Mouse (Mus musculus): ENCODE measurements at regions not wholly inside any gene's neighbourhood (a gene's known extent, or its start where the extent isn't known, plus 50 kb on each side); places are given as distances from the start of the nearest gene placed in this dataset.

- peak; percentile 65 for DNase-seq
These were observed 54.2 kb upstream of the Rfpl4b start for GRCm38 (mm10) chr10:38875667-38876245.

- DNase-seq: no peak
These were observed 57.7 kb upstream of the Rfpl4b start for GRCm38 (mm10) chr10:38879271-38879670.

GRCm38 (mm10) chr10:38880642-38881187, 59.1 kb upstream of the Rfpl4b start:
- DNase-seq: no peak

- DNase-seq: no peak
These were observed 60.6 kb upstream of the Rfpl4b start for GRCm38 (mm10) chr10:38882154-38882553.

GRCm38 (mm10) chr10:38883816-38884599, 62.4 kb upstream of the Rfpl4b start:
- DNase-seq: no peak

GRCm38 (mm10) chr10:38884641-38885040, 63.1 kb upstream of the Rfpl4b start:
- DNase-seq: no peak

- no peak for DNase-seq
These were observed 64.9 kb upstream of the Rfpl4b start for GRCm38 (mm10) chr10:38886441-38886840.

GRCm38 (mm10) chr10:38887896-38888295, 66.3 kb upstream of the Rfpl4b start:
- DNase-seq: no peak

- DNase-seq: no peak
These were observed 70.6 kb upstream of the Lama4 start for GRCm38 (mm10) chr10:38894706-38895105.

- no peak for DNase-seq
These were observed 69.7 kb upstream of the Lama4 start for GRCm38 (mm10) chr10:38895656-38896055.

GRCm38 (mm10) chr10:38897573-38897972, 67.7 kb upstream of the Lama4 start:
- no peak for DNase-seq

GRCm38 (mm10) chr10:38906121-38906520, 59.2 kb upstream of the Lama4 start:
- DNase-seq: no peak

GRCm38 (mm10) chr10:38907835-38908234, 57.5 kb upstream of the Lama4 start:
- DNase-seq: no peak

- peak; percentile 52 for DNase-seq
These were observed 57.0 kb upstream of the Lama4 start for GRCm38 (mm10) chr10:38908277-38908676.

- DNase-seq: no peak
These were observed 56.1 kb upstream of the Lama4 start for GRCm38 (mm10) chr10:38909152-38909732.

GRCm38 (mm10) chr10:38909843-38910242, 55.5 kb upstream of the Lama4 start:
- no peak for DNase-seq

- no peak for DNase-seq
These were observed 52.3 kb upstream of the Lama4 start for GRCm38 (mm10) chr10:38913013-38913412.

Data from right cerebral cortex, postnatal 4 days (tissue).